Mouse (Mus musculus): ENCODE data around the gene Numb. TPM values are rescaled to one million over a fixed set of nuclear protein-coding genes. Genes with fewer than 3 reads are reported as not detected.

Numb gene
- polyA plus RNA-seq, 1 experiment from 2014 or later, result 19.9 TPM

DNA sequence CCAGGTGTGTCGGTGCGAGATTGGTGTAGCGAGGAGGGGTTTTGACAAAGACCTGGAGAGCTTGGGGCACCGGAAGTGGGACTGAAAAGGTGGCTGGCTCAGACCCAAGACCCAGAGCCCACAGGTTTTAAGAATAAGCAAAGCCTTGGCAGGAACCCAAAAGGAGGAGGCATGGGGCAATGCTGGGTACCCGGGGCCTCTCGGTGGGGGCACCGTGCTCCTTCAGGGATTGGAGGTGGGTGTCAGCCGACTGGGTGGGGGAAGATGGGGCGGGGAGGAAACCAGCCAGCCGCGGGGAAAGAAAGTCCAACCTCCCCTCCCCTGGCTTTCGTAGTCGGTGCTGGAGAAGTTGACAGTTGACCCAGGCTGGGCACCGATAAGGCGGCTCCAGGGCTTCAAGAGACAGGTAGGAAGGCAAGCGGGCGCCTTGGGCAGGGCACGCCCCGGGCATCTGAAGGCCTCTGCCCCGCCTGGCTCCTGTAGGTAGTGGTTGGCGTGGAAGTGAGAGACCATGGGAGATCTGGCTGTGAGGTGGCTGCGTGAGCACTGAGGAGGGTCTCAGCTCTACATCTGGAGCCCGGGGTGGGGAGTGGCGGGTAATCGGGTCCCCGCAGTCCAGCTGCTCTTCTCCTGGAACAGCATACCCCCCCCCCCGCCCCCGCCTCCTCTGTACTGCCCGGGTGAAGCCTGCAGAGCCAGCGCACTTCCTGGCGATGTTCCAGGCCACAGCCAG lies 158.3 kb downstream of the Numb start, which contains the start of gene Papln:
Gene Papln, plus strand, starts transcription at position 324 of the 733 bp plus-strand sequence.
- TF ChIP-seq CTCF (IDR thresholded peaks at IDR 0.05; ENCODE audit: low read depth) (no peak), EP300 (optimal IDR thresholded peaks at IDR 0.05) (no peak)
- DNase-seq (ENCODE audit: low spot score), result peak; percentile 61
- no peaks in the 10 kb centered on the region for H3K36me3 ChIP-seq (ENCODE audit: control insufficient read depth, insufficient read depth, low read length)
- peak within 1 kb of the TSS; percentile 57 for H3K9ac ChIP-seq (ENCODE audit: low read length)
- peak within 1 kb of the TSS; percentile 36 for H3K4me3 ChIP-seq (ENCODE audit: low read depth, low read length)
- no peaks in the 10 kb centered on the region for H3K9me3 ChIP-seq (ENCODE audit: control insufficient read depth, low read length)
- peak within 1 kb of the TSS; percentile 71 for H3K27ac ChIP-seq (replicated peaks)
- H3K4me1 ChIP-seq (replicated peaks; ENCODE audit: control insufficient read depth, insufficient read depth), result peaks cover 3% of the 10 kb centered on the region; the same call in 1 of the 2 replicates
- peak; percentile 53 for ATAC-seq (ENCODE audit: low FRiP score, low TSS enrichment)
- WGBS, result 8% methylated on average over 28 of the region's 31 CpGs
- peak within 1 kb of the TSS; percentile 75 for H3K4me2 ChIP-seq (replicated peaks; ENCODE audit: low read depth)
- H3K27me3 ChIP-seq (ENCODE audit: control insufficient read depth, insufficient read depth, low read length), result no peaks in the 10 kb centered on the region

DNA sequence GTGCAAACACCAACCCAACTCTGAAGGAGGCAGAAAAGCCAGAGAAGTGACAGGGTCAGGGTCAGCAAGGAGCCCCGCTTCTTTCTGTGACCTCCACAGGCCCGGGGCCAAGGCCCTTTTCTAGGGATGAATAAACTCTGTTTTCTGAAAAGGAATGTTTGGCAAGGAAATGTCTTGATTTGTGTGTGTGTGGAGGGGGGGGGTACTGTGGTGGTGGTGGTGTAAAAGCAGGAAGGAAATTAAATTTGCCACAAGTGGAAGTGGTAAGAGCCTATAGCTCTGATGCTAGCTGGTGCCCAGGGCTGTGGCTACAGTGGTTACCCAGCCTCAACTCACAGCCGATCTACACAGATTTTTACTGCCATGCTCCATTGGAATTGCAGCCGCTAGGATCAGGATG lies 159.0 kb downstream of the Numb start:
- Histone ChIP-seq H3K27ac (replicated peaks) (0 out of 2 replicates have a peak overlapping the region, but pooled peaks have one; percentile 24), H3K4me2 (replicated peaks; ENCODE audit: low read depth) (no peak overlapping the region), H3K9ac (ENCODE audit: low read length) (no peak overlapping the region), H3K4me1 (replicated peaks; ENCODE audit: control insufficient read depth, insufficient read depth) (peaks cover 3% of the 10 kb centered on the region; the same call in 1 of the 2 replicates), H3K27me3 (ENCODE audit: control insufficient read depth, insufficient read depth, low read length) (no peaks in the 10 kb centered on the region), H3K36me3 (ENCODE audit: control insufficient read depth, insufficient read depth, low read length) (no peaks in the 10 kb centered on the region), H3K4me3 (ENCODE audit: low read depth, low read length) (no peak overlapping the region), H3K9me3 (ENCODE audit: control insufficient read depth, low read length) (no peaks in the 10 kb centered on the region)
- no peak for TF ChIP-seq EP300 (optimal IDR thresholded peaks at IDR 0.05)
- no peak for TF ChIP-seq CTCF (IDR thresholded peaks at IDR 0.05; ENCODE audit: low read depth)
- no peak for ATAC-seq (ENCODE audit: low FRiP score, low TSS enrichment)
- 29% methylated on average over 4 of the region's 4 CpGs for WGBS
- no peak for DNase-seq (ENCODE audit: low spot score)

DNA sequence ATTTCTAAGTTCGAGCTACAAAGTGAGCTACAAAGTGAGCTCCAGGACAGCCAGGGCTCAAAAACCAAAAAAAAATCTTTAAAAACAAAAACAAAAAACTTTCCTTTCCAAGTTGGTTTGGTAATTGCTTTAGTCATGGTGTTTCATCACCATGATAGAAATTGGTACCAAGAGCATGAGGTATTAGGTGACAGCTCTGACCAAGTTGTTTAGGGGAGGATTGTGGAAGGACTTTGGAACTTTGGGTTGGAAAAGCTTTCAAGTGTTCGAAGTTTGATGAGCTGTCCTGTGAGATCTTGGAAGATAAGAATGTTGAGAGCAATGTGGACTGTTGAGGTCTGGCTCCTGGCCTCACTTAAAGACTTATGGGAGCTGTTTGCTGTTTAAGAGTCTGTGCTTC lies 161.5 kb downstream of the Numb start:
- no peak overlapping the region for H3K27ac ChIP-seq (replicated peaks)
- no peak overlapping the region for H3K4me3 ChIP-seq (ENCODE audit: low read depth, low read length)
- H3K27me3 ChIP-seq (ENCODE audit: control insufficient read depth, insufficient read depth, low read length), result no peaks in the 10 kb centered on the region
- no peak for ATAC-seq (ENCODE audit: low FRiP score, low TSS enrichment)
- H3K36me3 ChIP-seq (ENCODE audit: control insufficient read depth, insufficient read depth, low read length), result no peaks in the 10 kb centered on the region
- 86% methylated on average over 2 of the region's 2 CpGs for WGBS
- no peaks in the 10 kb centered on the region for H3K9me3 ChIP-seq (ENCODE audit: control insufficient read depth, low read length)
- H3K4me2 ChIP-seq (replicated peaks; ENCODE audit: low read depth), result no peak overlapping the region
- H3K9ac ChIP-seq (ENCODE audit: low read length), result no peak overlapping the region
- no peak for DNase-seq (ENCODE audit: low spot score)
- H3K4me1 ChIP-seq (replicated peaks; ENCODE audit: control insufficient read depth, insufficient read depth), result peaks cover 3% of the 10 kb centered on the region; the same call in 1 of the 2 replicates
- TF ChIP-seq CTCF (IDR thresholded peaks at IDR 0.05; ENCODE audit: low read depth), result no peak
- no peak for TF ChIP-seq EP300 (optimal IDR thresholded peaks at IDR 0.05)

DNA sequence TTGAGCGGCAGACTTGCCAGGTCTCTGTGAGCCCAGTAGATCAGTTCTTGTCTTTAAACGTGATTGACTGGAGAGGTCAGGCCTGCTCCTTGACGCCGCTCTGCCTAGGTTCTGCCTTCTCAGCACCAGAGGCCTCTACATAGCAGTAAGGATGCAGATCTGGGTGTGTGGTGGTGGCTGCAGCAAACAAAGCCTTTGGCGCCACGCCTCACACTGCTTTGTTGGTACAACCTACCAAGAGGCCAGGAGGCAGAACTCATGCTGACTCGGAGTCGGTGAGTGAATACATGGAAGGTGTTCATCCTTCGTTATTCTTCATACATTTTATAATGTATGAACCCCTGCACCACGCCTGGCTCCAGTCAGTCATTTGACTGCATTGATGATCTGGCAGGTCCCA lies 163.0 kb downstream of the Numb start:
- Histone ChIP-seq H3K4me3 (ENCODE audit: low read depth, low read length) (no peak overlapping the region), H3K36me3 (ENCODE audit: control insufficient read depth, insufficient read depth, low read length) (no peaks in the 10 kb centered on the region), H3K4me2 (replicated peaks; ENCODE audit: low read depth) (no peak overlapping the region), H3K9me3 (ENCODE audit: control insufficient read depth, low read length) (no peaks in the 10 kb centered on the region), H3K27me3 (ENCODE audit: control insufficient read depth, insufficient read depth, low read length) (no peaks in the 10 kb centered on the region), H3K9ac (ENCODE audit: low read length) (no peak overlapping the region), H3K27ac (replicated peaks) (no peak overlapping the region), H3K4me1 (replicated peaks; ENCODE audit: control insufficient read depth, insufficient read depth) (peaks cover 3% of the 10 kb centered on the region; the same call in 1 of the 2 replicates)
- DNase-seq (ENCODE audit: low spot score), result peak; percentile 61
- TF ChIP-seq EP300 (optimal IDR thresholded peaks at IDR 0.05) (no peak), CTCF (IDR thresholded peaks at IDR 0.05; ENCODE audit: low read depth) (no peak)
- 56% methylated on average over 10 of the region's 10 CpGs for whole genome bisulfite sequencing
- 0 out of 2 replicates have a peak, but pooled peaks have one; percentile 42 for ATAC-seq (ENCODE audit: low FRiP score, low TSS enrichment)

DNA sequence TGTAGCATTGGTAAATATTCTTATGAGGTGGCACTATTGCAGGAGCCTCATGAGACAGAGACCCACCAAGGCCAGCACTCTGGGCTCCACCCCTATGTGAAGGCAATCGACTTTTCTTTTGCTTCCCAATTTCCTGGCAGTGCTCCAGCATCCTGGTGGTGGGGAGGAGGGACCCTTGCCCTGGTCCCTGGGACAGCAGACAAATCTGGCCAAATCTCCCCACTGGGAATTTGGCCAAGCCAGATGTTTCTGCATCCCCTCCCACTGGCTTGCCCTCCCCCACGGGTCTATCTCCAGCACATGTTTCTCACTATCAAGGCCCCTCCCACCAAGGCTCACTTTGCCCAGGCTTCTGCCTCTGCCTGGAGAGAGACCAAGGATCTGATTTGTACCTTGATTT lies 169.2 kb downstream of the Numb start:
- ATAC-seq (ENCODE audit: low FRiP score, low TSS enrichment), result 0 out of 2 replicates have a peak, but pooled peaks have one; percentile 21

DNA sequence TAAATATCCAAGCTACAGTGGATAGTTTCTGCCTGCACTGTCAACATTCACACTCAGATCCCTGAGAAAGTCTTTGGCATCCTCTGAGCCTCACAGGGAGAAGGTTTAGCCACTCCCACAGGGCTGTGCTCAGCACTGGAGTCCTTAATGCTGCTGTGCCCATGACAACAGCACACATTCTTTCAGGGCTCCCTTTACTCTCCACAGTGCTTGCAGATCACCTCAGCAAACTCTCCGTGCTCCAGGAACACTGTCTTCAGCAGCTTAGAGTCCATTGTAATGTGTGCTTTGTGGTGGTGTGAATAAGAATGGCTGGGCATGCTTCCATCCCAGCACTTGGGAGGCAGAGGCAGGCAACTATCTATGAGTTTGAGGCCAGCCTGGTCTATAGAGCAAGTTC lies 172.5 kb downstream of the Numb start:
- 53% methylated on average over 1 of the region's 1 CpGs for WGBS
- Histone ChIP-seq H3K9ac (ENCODE audit: low read length) (no peak overlapping the region), H3K4me3 (ENCODE audit: low read depth, low read length) (no peak overlapping the region), H3K36me3 (ENCODE audit: control insufficient read depth, insufficient read depth, low read length) (no peaks in the 10 kb centered on the region), H3K9me3 (ENCODE audit: control insufficient read depth, low read length) (no peaks in the 10 kb centered on the region), H3K27me3 (ENCODE audit: control insufficient read depth, insufficient read depth, low read length) (no peaks in the 10 kb centered on the region), H3K27ac (replicated peaks) (no peak overlapping the region), H3K4me2 (replicated peaks; ENCODE audit: low read depth) (no peak overlapping the region), H3K4me1 (replicated peaks; ENCODE audit: control insufficient read depth, insufficient read depth) (no peaks in the 10 kb centered on the region)
- ATAC-seq (ENCODE audit: low FRiP score, low TSS enrichment) (no peak), DNase-seq (ENCODE audit: low spot score) (no peak)
- TF ChIP-seq EP300 (optimal IDR thresholded peaks at IDR 0.05) (no peak), CTCF (IDR thresholded peaks at IDR 0.05; ENCODE audit: low read depth) (no peak)

More for the DNA sequence above, 169.2 kb downstream of the Numb start:
- H3K27ac ChIP-seq (replicated peaks), result no peak overlapping the region
- H3K9ac ChIP-seq (ENCODE audit: low read length), result no peak overlapping the region
- no peaks in the 10 kb centered on the region for H3K36me3 ChIP-seq (ENCODE audit: control insufficient read depth, insufficient read depth, low read length)
- WGBS, result 6% methylated on average over 2 of the region's 2 CpGs
- no peaks in the 10 kb centered on the region for H3K4me1 ChIP-seq (replicated peaks; ENCODE audit: control insufficient read depth, insufficient read depth)
- H3K27me3 ChIP-seq (ENCODE audit: control insufficient read depth, insufficient read depth, low read length), result no peaks in the 10 kb centered on the region
- H3K4me3 ChIP-seq (ENCODE audit: low read depth, low read length), result no peak overlapping the region
- TF ChIP-seq CTCF (IDR thresholded peaks at IDR 0.05; ENCODE audit: low read depth) (no peak), EP300 (optimal IDR thresholded peaks at IDR 0.05) (no peak)
- no peaks in the 10 kb centered on the region for H3K9me3 ChIP-seq (ENCODE audit: control insufficient read depth, low read length)
- no peak for DNase-seq (ENCODE audit: low spot score)
- no peak overlapping the region for H3K4me2 ChIP-seq (replicated peaks; ENCODE audit: low read depth)

Other genes with a start within 250 kb of the Numb start
- 64.7 and 67.2 TPM in 2 replicates for gene Psen1, start 233.8 kb downstream of the Numb start, polyA plus RNA-seq (2015; fragmentation: Nextera tagmentation; extraction: Ambion mirVana)
- gene Papln, start 158.3 kb downstream of the Numb start, polyA plus RNA-seq (2015; fragmentation: Nextera tagmentation; extraction: Ambion mirVana), result 2.1 and 2.5 TPM in 2 replicates
- gene Riox1, start 28.7 kb upstream of the Numb start, polyA plus RNA-seq (2015; fragmentation: Nextera tagmentation; extraction: Ambion mirVana), result 6.9 and 9.9 TPM in 2 replicates
- gene Heatr4, start 62.9 kb upstream of the Numb start, polyA plus RNA-seq (2015; fragmentation: Nextera tagmentation; extraction: Ambion mirVana), result 0.06 TPM in 1 of 2 replicates, not detected in the other
- gene Acot2, start 65.9 kb upstream of the Numb start, polyA plus RNA-seq (2015; fragmentation: Nextera tagmentation; extraction: Ambion mirVana), result 45.6 and 47.2 TPM in 2 replicates
- gene Acot1, start 87.6 kb upstream of the Numb start, polyA plus RNA-seq (2015; fragmentation: Nextera tagmentation; extraction: Ambion mirVana), result 135 and 144 TPM in 2 replicates
- 1.2 and 1.3 TPM in 2 replicates for gene Acot4, start 116.4 kb upstream of the Numb start, polyA plus RNA-seq (2015; fragmentation: Nextera tagmentation; extraction: Ambion mirVana)
- gene Gm49366, start 117.0 kb upstream of the Numb start, polyA plus RNA-seq (2015; fragmentation: Nextera tagmentation; extraction: Ambion mirVana), result not detected in 2 replicates
- gene Acot3, start 130.2 kb upstream of the Numb start, polyA plus RNA-seq (2015; fragmentation: Nextera tagmentation; extraction: Ambion mirVana), result 0.30 and 0.53 TPM in 2 replicates
- 0.16 TPM in 2 replicates for gene Acot5, start 147.4 kb upstream of the Numb start, polyA plus RNA-seq (2015; fragmentation: Nextera tagmentation; extraction: Ambion mirVana)
- gene Acot6, start 178.7 kb upstream of the Numb start, polyA plus RNA-seq (2015; fragmentation: Nextera tagmentation; extraction: Ambion mirVana), result 1.3 TPM in 2 replicates
- gene Dnal1, start 192.4 kb upstream of the Numb start, polyA plus RNA-seq (2015; fragmentation: Nextera tagmentation; extraction: Ambion mirVana), result 1.2 and 1.7 TPM in 2 replicates
- gene Pnma1, start 226.6 kb upstream of the Numb start, polyA plus RNA-seq (2015; fragmentation: Nextera tagmentation; extraction: Ambion mirVana), result 0.48 and 0.49 TPM in 2 replicates

Measured in stomach, postnatal 0 days (tissue).